Mouse (Mus musculus): ENCODE results near the gene Uckl1. TPM values are rescaled to one million over a fixed set of nuclear protein-coding genes. Genes with fewer than 3 reads are reported as not detected.

The Uckl1 gene
- polyA plus RNA-seq (2015; fragmentation: Nextera tagmentation; extraction: Ambion mirVana) = 43.5 and 46.2 TPM in 2 replicates

GRCm38 (mm10) chr2:181584411-181584942, at the start of gene Uckl1:
TSS of gene Uckl1 (minus strand) at chr2:181584892.
- Histone ChIP-seq H3K36me3 (peaks cover 64% of the 10 kb centered on the region), H3K4me3 (no peak within 1 kb of the TSS)
- no peak for ATAC-seq (ENCODE audit: low FRiP score, low read depth)

GRCm38 (mm10) chr2:181632624-181633023, 47.9 kb upstream of the Uckl1 start:
- H3K9me3 ChIP-seq = no peaks in the 10 kb centered on the region
- peaks cover 75% of the 10 kb centered on the region for H3K36me3 ChIP-seq
- H3K4me3 ChIP-seq = no peak overlapping the region
- no peak for ATAC-seq (ENCODE audit: low FRiP score, low read depth)
- no peak overlapping the region for H3K9ac ChIP-seq
- WGBS = 92% methylated on average over 6 of the region's 6 CpGs
- H3K27ac ChIP-seq = no peak overlapping the region
- no peak overlapping the region for H3K4me2 ChIP-seq (replicated peaks)
- no peaks in the 10 kb centered on the region for H3K27me3 ChIP-seq
- no peaks in the 10 kb centered on the region for H3K4me1 ChIP-seq

More at GRCm38 (mm10) chr2:181584411-181584942, at the start of gene Uckl1:
- no peak within 1 kb of the TSS for H3K9ac ChIP-seq
- no peak within 1 kb of the TSS for H3K27ac ChIP-seq
- no peak within 1 kb of the TSS for H3K4me2 ChIP-seq (replicated peaks)
- no peaks in the 10 kb centered on the region for H3K27me3 ChIP-seq
- 79% methylated on average over 4 of the region's 4 CpGs for WGBS
- H3K4me1 ChIP-seq = peaks cover 17% of the 10 kb centered on the region
- H3K9me3 ChIP-seq = no peaks in the 10 kb centered on the region

DNA sequence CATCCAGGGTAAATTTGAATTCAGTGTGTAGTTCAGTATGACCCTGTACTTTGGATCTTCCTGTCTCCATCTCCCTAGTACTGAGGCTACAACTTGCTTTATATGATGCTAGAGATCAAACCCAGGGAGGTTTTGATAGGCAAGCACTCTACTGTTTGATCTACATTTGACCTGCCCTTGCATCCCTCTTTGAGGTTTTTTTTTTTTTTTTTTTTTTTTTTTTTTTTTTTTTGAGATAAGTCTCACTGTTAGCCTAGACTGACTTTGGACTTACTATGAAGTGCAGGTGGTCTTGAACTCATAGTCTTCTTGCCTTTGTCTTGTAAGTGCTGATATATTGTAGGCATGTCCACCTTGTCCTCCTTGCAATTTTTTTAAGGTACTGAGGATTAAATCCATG, 43.8 kb upstream of the Uckl1 start:
- Histone ChIP-seq H3K9me3 (no peaks in the 10 kb centered on the region), H3K27me3 (no peaks in the 10 kb centered on the region), H3K27ac (no peak overlapping the region), H3K36me3 (peaks cover 65% of the 10 kb centered on the region), H3K4me2 (replicated peaks) (no peak overlapping the region), H3K9ac (no peak overlapping the region), H3K4me3 (no peak overlapping the region), H3K4me1 (no peaks in the 10 kb centered on the region)
- no peak for ATAC-seq (ENCODE audit: low FRiP score, low read depth)

GRCm38 (mm10) chr2:181623401-181623800, 38.7 kb upstream of the Uckl1 start:
- ATAC-seq (ENCODE audit: low FRiP score, low read depth) = no peak
- H3K9me3 ChIP-seq = no peaks in the 10 kb centered on the region
- H3K4me1 ChIP-seq = no peaks in the 10 kb centered on the region
- H3K27ac ChIP-seq = no peak overlapping the region
- H3K4me3 ChIP-seq = no peak overlapping the region
- no peaks in the 10 kb centered on the region for H3K27me3 ChIP-seq
- H3K36me3 ChIP-seq = peaks cover 70% of the 10 kb centered on the region
- no peak overlapping the region for H3K4me2 ChIP-seq (replicated peaks)
- H3K9ac ChIP-seq = no peak overlapping the region

DNA sequence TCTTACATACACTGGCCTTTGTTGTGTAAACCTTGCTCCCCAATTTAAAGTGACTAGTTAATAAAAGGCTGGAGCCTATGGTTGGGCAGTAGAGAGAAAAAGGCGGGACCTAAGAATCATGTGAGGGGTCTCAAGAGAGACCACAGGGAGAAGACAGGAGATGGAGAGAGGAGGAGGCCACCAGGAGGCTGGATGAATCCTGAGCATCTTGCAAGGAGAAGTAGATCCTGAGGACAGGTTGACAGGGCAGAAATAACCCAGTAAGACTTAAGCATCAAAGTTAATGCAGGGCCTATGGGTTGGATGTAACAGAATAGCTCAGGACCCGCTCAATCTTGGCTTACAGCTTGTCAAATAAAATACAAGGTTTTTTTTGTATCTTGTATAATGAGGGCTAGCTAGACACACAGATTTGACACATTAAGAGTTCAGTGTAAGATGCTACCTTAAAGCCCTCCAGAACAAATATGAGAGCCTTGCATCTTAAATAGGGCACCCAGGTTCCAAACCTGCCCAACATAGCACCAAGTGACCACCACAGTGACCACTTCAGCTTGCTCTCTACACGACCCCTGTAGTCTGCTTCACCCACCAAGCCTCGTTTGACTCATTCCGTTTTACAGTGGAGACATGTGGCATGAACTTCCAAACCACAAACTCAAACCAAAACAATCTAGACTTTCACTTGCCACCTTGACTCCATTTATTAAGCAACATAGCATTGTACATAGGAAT, 34.2 kb upstream of the Uckl1 start:
- no peaks in the 10 kb centered on the region for H3K4me1 ChIP-seq
- no peak overlapping the region for H3K4me2 ChIP-seq (replicated peaks)
- H3K9me3 ChIP-seq = no peaks in the 10 kb centered on the region
- WGBS = 85% methylated on average over 5 of the region's 5 CpGs
- ATAC-seq (ENCODE audit: low FRiP score, low read depth) = no peak
- no peaks in the 10 kb centered on the region for H3K27me3 ChIP-seq
- H3K4me3 ChIP-seq = no peak overlapping the region
- peaks cover 67% of the 10 kb centered on the region for H3K36me3 ChIP-seq
- H3K9ac ChIP-seq = no peak overlapping the region
- H3K27ac ChIP-seq = no peak overlapping the region

GRCm38 (mm10) chr2:181602367-181602766, 17.7 kb upstream of the Uckl1 start:
- peak overlapping the region; percentile 96 for H3K4me3 ChIP-seq
- no peak for ATAC-seq (ENCODE audit: low FRiP score, low read depth)
- 77% methylated on average over 4 of the region's 4 CpGs for WGBS
- H3K27me3 ChIP-seq = peaks cover 28% of the 10 kb centered on the region
- H3K9me3 ChIP-seq = no peaks in the 10 kb centered on the region
- no peak overlapping the region for H3K27ac ChIP-seq
- peak overlapping the region; percentile 84 for H3K4me2 ChIP-seq (replicated peaks)
- 0 out of 2 replicates have a peak, but pooled peaks cover 3% of the 10 kb centered on the region for H3K36me3 ChIP-seq
- no peak overlapping the region; the same call in 1 of the 2 replicates for H3K9ac ChIP-seq
- H3K4me1 ChIP-seq = peaks cover 22% of the 10 kb centered on the region

GRCm38 (mm10) chr2:181601751-181602145, 17.1 kb upstream of the Uckl1 start:
- Histone ChIP-seq H3K9ac (peak overlapping the region; percentile 93), H3K4me1 (peaks cover 22% of the 10 kb centered on the region), H3K27ac (no peak overlapping the region), H3K4me2 (replicated peaks) (peak overlapping the region; percentile 84), H3K4me3 (peak overlapping the region; percentile 96), H3K36me3 (0 out of 2 replicates have a peak, but pooled peaks cover 2% of the 10 kb centered on the region), H3K9me3 (no peaks in the 10 kb centered on the region), H3K27me3 (peaks cover 30% of the 10 kb centered on the region)
- no peak for ATAC-seq (ENCODE audit: low FRiP score, low read depth)
- WGBS = 28% methylated on average over 10 of the region's 10 CpGs

DNA sequence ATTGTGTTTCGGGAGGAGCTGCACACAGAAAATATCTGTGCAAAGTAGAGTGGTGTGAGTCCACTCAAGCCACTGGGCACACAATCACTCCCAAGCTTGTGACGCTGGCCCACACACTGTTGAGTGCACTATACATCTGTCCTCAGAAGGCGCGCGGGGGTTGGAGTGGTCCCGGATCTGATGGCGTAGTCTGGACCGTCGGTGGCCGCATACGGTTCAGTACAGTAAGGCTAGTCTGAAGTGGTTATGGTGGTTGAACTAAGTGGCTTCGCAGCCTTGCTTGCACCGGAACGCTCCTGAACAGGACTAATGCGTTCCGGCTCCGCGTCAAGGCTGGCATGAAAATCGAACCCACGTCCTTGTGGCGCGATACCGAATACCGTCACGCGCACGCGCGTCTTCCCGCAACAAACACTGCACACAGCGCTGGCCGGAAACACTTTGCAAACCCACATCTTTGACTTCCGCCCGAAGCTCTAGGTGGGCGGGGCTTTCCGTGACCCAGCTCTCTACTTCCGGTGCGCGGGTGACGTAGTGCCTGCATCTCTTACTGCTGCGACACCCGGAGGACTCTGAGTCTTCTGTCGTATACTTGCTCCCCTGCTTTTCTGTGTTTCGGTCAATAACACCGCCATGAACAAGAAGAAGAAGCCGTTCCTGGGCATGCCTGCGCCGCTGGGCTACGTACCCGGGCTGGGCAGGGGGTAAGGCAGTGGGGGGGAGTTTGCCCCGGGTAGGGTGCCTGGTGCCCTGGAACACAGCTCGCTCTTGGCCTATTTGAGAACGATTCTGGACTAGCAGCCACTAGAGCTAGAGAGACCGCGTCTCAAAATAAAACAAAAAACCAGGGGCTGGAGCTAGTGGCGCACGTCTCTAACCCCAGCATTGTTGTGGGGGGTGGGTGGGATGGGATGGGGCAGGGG, 16.4 kb upstream of the Uckl1 start:
- whole genome bisulfite sequencing = 1% methylated on average over 57 of the region's 57 CpGs
- Histone ChIP-seq H3K27me3 (peaks cover 30% of the 10 kb centered on the region), H3K4me1 (peaks cover 22% of the 10 kb centered on the region), H3K9ac (peak overlapping the region; percentile 93), H3K9me3 (no peaks in the 10 kb centered on the region), H3K27ac (peak overlapping the region; percentile 74; the same call in 1 of the 2 replicates), H3K4me3 (peak overlapping the region; percentile 96), H3K36me3 (no peaks in the 10 kb centered on the region), H3K4me2 (replicated peaks) (peak overlapping the region; percentile 84)
- peak; percentile 97 for ATAC-seq (ENCODE audit: low FRiP score, low read depth)

DNA sequence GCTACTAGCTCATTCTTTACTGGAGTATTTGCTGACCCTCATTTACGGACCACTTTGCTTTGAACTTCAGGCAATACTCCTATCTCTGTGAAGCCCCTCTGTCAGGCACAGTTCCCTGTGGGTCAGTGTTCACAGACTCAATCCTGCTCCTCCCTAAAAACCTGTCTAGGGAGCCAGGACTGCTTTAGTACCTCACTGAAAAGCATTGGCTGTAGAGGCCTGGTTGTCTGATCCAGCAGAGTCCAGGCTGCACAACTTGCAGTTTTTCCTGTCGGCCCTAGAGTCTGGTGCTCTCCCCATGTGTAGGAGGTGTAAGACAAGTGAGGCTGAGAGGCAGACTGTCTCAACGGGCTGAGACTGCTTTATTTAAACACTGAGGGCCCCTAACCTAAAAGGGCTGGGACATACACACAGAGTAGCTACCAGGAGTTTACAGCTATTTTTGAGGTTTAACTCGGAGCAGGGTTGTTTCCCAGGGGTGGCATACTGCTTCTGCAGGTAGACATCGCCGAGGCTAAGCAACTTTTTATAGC, 15.6 kb upstream of the Uckl1 start:
- Histone ChIP-seq H3K4me2 (replicated peaks) (peak overlapping the region; percentile 84), H3K4me3 (peak overlapping the region; percentile 96), H3K9ac (peak overlapping the region; percentile 69), H3K9me3 (no peaks in the 10 kb centered on the region), H3K27ac (peak overlapping the region; percentile 61; the same call in 1 of the 2 replicates), H3K36me3 (no peaks in the 10 kb centered on the region), H3K4me1 (peaks cover 22% of the 10 kb centered on the region), H3K27me3 (peaks cover 30% of the 10 kb centered on the region)
- ATAC-seq (ENCODE audit: low FRiP score, low read depth) = no peak
- 58% methylated on average over 6 of the region's 6 CpGs for WGBS

GRCm38 (mm10) chr2:181598454-181599351, 14.0 kb upstream of the Uckl1 start, which contains the start of gene Samd10:
TSS of gene Samd10 (minus strand) at chr2:181599212.
- peak within 1 kb of the TSS; percentile 95 for H3K4me2 ChIP-seq (replicated peaks)
- no peak within 1 kb of the TSS for H3K27ac ChIP-seq
- ATAC-seq (ENCODE audit: low FRiP score, low read depth) = no peak
- H3K9ac ChIP-seq = peak within 1 kb of the TSS; percentile 71
- WGBS = 1% methylated on average over 66 of the region's 71 CpGs
- H3K9me3 ChIP-seq = no peaks in the 10 kb centered on the region
- H3K36me3 ChIP-seq = no peaks in the 10 kb centered on the region
- H3K27me3 ChIP-seq = peaks cover 30% of the 10 kb centered on the region
- H3K4me1 ChIP-seq = peaks cover 22% of the 10 kb centered on the region
- peak within 1 kb of the TSS; percentile 96 for H3K4me3 ChIP-seq

Data from limb, embryonic 13.5 days (tissue).